Mouse (Mus musculus) embryonic facial prominence, embryonic 13.5 days (tissue): Measurements from ENCODE around the gene Arhgef3. TPM values are rescaled to one million over a fixed set of nuclear protein-coding genes. Genes with fewer than 3 reads are reported as not detected.
"Not testable (repeated sequence)": the region's sequence is repeated elsewhere in the genome, so short reads cannot be mapped to it uniquely, and the experiment has no call there.

Source experiments
- ATAC-seq: fragments of 200-750 bp; cut with Nextera tagmentation; 2 replicates; pipeline ENCODE4 v1.8.0; 2017; ENCODE audit warnings: low read depth; ENCODE audit not compliant: insufficient number of reproducible peaks, insufficient read depth, low FRiP score, low TSS enrichment
- H3K27ac ChIP-seq: fragments of 300-500 bp; sonication (generic); 2 replicates; pipeline ENCODE4 v1.5.1; 2015; ENCODE audit warnings: moderate library complexity, mild to moderate bottlenecking, inconsistent platforms
- H3K27me3 ChIP-seq: fragments of 300-500 bp; sonication (generic); 2 replicates; pipeline ENCODE4 v1.6.1; 2015; ENCODE audit warnings: mild to moderate bottlenecking, inconsistent platforms
- H3K36me3 ChIP-seq: fragments of 300-500 bp; sonication (generic); 2 replicates; pipeline ENCODE4 v1.6.1; 2015; ENCODE audit warnings: mild to moderate bottlenecking, inconsistent platforms
- H3K4me1 ChIP-seq: fragments of 300-500 bp; sonication (generic); 2 replicates; pipeline ENCODE4 v1.6.1; 2015; ENCODE audit warnings: inconsistent platforms
- H3K4me2 ChIP-seq: fragments of 300-500 bp; sonication (generic); 2 replicates; pipeline ENCODE4 v1.6.1; 2015; ENCODE audit warnings: moderate library complexity, mild to moderate bottlenecking, inconsistent platforms
- H3K4me3 ChIP-seq: fragments of 300-500 bp; sonication (generic); 2 replicates; pipeline ENCODE4 v1.5.1; 2015; ENCODE audit warnings: mild to moderate bottlenecking, inconsistent platforms
- H3K9ac ChIP-seq: fragments of 300-500 bp; sonication (generic); 2 replicates; pipeline ENCODE4 v1.6.1; 2015; ENCODE audit warnings: mild to moderate bottlenecking, inconsistent platforms
- H3K9me3 ChIP-seq: fragments of 300-500 bp; sonication (generic); 2 replicates; pipeline ENCODE4 v1.6.1; 2016; ENCODE audit warnings: inconsistent platforms
- WGBS: fragments of 180-500 bp; shearing (Covaris S2); methylation state at CpG from one replicate; pipeline ENCODE4 v1.1.7; 2015; ENCODE audit warnings: mixed read lengths; 5-methylcytosine and 5-hydroxymethylcytosine counted together
- polyA plus RNA-seq: library from polyadenylated mRNA; unstranded; fragments of >200 nt; fragmentation: Nextera tagmentation; extraction: Ambion mirVana; gene quantifications from 2 replicates; pipeline ENCODE4 v1.2.1, GENCODE M21; 2015

Arhgef3 gene
- polyA plus RNA-seq, 1 experiment from 2014 or later: 12.8 TPM

DNA sequence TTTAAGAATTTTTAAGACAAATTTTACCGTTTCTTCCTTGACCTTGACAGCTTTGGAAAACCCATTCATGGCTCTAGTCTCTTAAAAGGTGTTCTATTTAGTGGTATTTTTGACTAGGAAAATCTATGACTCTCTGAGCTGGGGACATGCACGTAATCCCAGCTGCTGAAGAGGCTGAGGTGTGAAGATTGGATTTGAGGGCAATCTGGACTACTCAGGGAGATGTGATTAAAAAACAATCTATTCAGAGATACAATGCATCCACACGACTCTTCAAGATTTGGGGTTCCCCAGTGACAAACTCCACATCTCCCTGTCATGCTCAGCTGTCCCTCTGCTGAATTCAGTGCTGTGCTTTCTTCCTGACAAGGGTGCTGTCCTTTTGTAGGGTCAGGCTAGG lies 84.4 kb downstream of the Arhgef3 start:
- no peak overlapping the region for H3K27ac ChIP-seq
- H3K36me3 ChIP-seq: no peaks in the 10 kb centered on the region
- no peak overlapping the region for H3K4me3 ChIP-seq
- no peaks in the 10 kb centered on the region for H3K9me3 ChIP-seq
- WGBS: 87% methylated on average over 3 of the region's 3 CpGs
- ATAC-seq: no peak
- peaks cover 14% of the 10 kb centered on the region for H3K4me1 ChIP-seq
- no peak overlapping the region for H3K9ac ChIP-seq
- H3K27me3 ChIP-seq: no peaks in the 10 kb centered on the region
- no peak overlapping the region for H3K4me2 ChIP-seq

DNA sequence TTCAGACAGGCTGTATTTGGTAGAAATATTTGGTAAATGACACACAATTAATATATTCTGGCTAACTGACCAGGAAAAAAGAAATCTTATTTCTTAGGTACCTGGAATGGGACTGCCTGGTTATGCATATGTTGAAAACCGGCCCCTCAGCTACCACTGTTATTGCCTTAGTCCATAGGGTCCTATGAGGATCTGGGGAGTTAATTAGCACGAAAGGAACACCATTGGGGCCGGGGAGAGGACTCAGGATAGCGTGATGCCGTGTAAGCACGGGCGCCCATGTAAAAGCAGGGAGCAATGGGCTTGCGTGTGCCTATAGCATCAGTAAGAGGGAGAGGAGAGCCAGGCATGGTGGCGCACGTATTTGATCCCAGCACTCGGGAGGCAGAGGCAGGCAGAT lies 85.2 kb downstream of the Arhgef3 start:
- Histone ChIP-seq H3K4me1 (peaks cover 14% of the 10 kb centered on the region), H3K27ac (no peak overlapping the region), H3K9me3 (no peaks in the 10 kb centered on the region), H3K4me3 (no peak overlapping the region), H3K4me2 (no peak overlapping the region), H3K27me3 (no peaks in the 10 kb centered on the region), H3K9ac (no peak overlapping the region), H3K36me3 (no peaks in the 10 kb centered on the region)
- ATAC-seq: no peak
- 94% methylated on average over 11 of the region's 11 CpGs for WGBS

DNA sequence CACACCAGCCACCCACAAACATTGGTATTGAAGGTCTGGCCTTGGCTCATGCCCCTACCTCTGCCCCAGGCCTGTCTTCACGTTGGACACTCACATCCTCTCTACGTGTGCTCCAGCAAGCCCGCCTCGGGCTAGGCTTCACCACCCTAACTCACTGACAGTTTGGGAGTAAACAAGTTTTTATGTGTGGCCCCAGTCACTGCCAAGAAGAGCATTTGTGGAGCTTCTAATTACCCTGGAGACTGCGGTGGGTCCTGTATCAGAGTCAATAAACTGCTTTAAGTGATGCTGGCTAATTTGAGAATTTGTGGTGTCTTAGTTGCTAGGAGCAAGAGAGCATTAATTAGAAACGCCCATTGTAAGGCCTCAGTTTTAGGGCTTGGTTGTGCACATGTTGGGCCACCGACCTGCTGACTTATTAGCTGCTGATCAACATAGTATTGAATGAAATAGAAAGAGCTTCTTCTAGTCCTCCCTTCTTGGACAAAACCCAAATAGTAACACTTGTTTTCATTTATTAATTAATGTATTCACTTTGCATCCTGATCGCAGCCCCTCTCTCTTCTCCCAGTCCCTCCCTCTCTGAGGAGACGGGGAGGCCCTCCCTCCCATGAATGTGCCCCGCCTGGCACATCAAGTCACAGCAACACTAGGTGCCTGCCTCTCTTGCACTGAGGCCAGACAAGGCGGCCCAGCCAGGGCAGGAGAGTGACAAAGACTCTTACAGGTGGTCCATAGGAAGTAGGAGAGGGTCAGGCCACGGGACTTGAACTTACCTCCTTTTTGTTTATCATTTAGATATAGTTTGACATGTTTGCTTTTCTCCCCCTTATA lies 86.3 kb downstream of the Arhgef3 start:
- no peaks in the 10 kb centered on the region for H3K36me3 ChIP-seq
- 69% methylated on average over 12 of the region's 12 CpGs for WGBS
- no peak overlapping the region for H3K9ac ChIP-seq
- H3K9me3 ChIP-seq: no peaks in the 10 kb centered on the region
- H3K4me1 ChIP-seq: peaks cover 14% of the 10 kb centered on the region
- H3K4me3 ChIP-seq: no peak overlapping the region
- no peaks in the 10 kb centered on the region for H3K27me3 ChIP-seq
- no peak overlapping the region for H3K27ac ChIP-seq
- H3K4me2 ChIP-seq: no peak overlapping the region
- no peak for ATAC-seq

DNA sequence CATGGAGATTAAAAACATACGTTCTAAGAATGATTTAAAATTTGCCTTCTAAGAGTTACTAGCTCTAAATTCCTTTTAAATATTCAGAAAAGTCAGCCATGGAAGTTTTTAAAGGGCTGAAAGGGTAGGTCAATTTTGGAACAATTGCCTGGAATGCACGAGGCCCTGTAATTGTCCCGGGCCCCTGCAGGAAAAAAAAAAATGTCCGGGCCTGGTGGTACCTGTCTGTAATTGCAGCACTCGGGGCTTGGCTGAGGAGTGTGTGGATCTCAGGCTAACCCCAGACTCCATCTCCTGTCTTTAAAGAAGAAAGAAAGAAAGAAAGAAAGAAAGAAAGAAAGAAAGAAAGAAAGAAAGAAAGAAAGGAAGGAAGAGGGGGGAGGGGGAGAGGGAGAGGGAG lies 87.1 kb downstream of the Arhgef3 start:
- Histone ChIP-seq H3K9ac (no peak overlapping the region), H3K27me3 (no peaks in the 10 kb centered on the region), H3K27ac (no peak overlapping the region), H3K9me3 (no peaks in the 10 kb centered on the region), H3K4me1 (peaks cover 14% of the 10 kb centered on the region), H3K36me3 (no peaks in the 10 kb centered on the region), H3K4me2 (no peak overlapping the region), H3K4me3 (no peak overlapping the region)
- ATAC-seq: no peak
- WGBS: 8% methylated on average over 5 of the region's 5 CpGs

DNA sequence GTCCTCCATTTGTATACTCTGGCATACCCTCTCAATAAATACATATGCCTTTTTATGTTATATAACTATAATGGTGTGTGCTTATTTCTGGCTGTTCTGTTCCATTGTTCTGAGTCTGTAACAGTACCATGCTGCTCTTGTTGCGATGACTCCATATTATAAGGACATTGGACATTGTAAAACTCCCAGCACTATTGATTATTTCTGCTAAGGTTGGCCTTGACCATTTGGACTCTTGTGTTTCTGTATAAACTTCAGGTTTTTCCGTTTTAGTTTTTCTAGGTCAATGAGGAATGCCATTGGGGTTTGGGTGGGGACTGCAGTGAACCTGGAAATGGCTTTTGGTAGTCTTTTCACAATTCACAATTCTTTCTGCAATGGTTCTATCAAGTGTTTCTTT lies 90.0 kb downstream of the Arhgef3 start:
- Histone ChIP-seq H3K4me1 (peaks cover 14% of the 10 kb centered on the region), H3K9me3 (no peaks in the 10 kb centered on the region), H3K36me3 (no peaks in the 10 kb centered on the region), H3K27ac (no peak overlapping the region), H3K9ac (no peak overlapping the region), H3K27me3 (no peaks in the 10 kb centered on the region), H3K4me2 (no peak overlapping the region), H3K4me3 (no peak overlapping the region)
- WGBS: 89% methylated on average over 2 of the region's 2 CpGs
- ATAC-seq: no peak

DNA sequence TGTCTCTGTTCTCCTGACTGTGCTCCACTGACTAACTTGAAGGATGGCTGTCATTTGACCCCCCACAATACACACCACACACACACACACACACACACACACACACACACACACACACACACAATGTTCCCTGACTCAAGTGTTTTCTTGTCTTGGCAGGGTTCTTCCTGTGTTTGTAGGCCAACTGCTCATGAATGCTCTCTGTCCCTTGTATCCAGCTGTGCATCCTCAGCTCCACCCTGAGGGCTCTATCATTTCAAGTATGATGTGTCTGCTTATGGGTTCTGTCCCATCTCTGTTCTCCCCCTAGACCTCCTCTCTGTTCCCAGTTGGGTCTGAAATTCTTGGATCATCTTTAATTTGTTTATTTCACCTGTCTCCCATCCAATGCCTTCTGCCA lies 91.7 kb downstream of the Arhgef3 start:
- no peak overlapping the region for H3K4me2 ChIP-seq
- no peaks in the 10 kb centered on the region for H3K9me3 ChIP-seq
- no peaks in the 10 kb centered on the region for H3K27me3 ChIP-seq
- no peak overlapping the region for H3K9ac ChIP-seq
- ATAC-seq: no peak
- no peak overlapping the region for H3K4me3 ChIP-seq
- peaks cover 5% of the 10 kb centered on the region for H3K4me1 ChIP-seq
- H3K27ac ChIP-seq: no peak overlapping the region
- no peaks in the 10 kb centered on the region for H3K36me3 ChIP-seq

DNA sequence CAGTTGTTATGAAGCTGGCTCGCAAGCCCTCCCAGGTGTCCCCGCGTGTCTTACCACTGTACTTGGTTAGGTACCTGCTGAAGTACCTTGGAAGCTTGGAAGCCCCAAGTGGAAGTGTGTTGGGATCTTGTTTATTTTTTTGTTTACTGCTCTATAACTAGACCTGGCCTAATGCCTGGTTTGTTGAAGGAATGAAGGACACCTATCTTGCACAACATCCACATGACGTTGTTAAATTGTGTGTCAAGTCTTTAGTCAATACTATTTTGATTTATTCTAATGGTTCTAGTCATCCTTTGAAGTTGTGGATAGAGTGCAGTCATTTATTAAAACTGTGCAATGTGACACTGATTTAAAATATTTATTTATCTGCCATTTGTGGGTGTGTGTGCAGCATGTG lies 94.8 kb downstream of the Arhgef3 start:
- H3K4me2 ChIP-seq: no peak overlapping the region
- no peak overlapping the region for H3K4me3 ChIP-seq
- H3K9me3 ChIP-seq: no peaks in the 10 kb centered on the region
- H3K27me3 ChIP-seq: no peaks in the 10 kb centered on the region
- no peak for ATAC-seq
- no peaks in the 10 kb centered on the region for H3K36me3 ChIP-seq
- no peak overlapping the region for H3K9ac ChIP-seq
- WGBS: 96% methylated on average over 4 of the region's 4 CpGs
- no peaks in the 10 kb centered on the region for H3K4me1 ChIP-seq
- no peak overlapping the region for H3K27ac ChIP-seq

DNA sequence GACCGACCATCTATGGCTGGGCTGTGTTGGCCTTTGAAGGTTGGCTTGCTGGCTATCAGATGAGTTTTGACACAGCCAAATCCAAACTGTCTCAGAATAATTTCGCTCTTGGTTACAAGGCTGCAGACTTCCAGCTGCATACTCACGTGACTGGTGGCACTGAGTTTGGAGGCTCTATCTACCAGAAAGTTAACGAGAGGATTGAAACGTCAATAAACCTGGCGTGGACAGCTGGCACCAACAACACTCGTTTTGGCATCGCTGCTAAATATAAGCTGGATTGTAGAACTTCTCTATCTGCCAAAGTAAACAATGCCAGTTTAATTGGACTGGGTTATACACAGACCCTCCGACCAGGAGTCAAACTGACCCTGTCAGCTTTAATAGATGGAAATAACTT lies 96.1 kb downstream of the Arhgef3 start:
- not testable (repeated sequence) for H3K27ac ChIP-seq, H3K9me3 ChIP-seq, H3K4me3 ChIP-seq, H3K27me3 ChIP-seq, H3K4me2 ChIP-seq, H3K4me1 ChIP-seq, ATAC-seq, H3K9ac ChIP-seq, H3K36me3 ChIP-seq
- 83% methylated on average over 9 of the region's 9 CpGs for WGBS

DNA sequence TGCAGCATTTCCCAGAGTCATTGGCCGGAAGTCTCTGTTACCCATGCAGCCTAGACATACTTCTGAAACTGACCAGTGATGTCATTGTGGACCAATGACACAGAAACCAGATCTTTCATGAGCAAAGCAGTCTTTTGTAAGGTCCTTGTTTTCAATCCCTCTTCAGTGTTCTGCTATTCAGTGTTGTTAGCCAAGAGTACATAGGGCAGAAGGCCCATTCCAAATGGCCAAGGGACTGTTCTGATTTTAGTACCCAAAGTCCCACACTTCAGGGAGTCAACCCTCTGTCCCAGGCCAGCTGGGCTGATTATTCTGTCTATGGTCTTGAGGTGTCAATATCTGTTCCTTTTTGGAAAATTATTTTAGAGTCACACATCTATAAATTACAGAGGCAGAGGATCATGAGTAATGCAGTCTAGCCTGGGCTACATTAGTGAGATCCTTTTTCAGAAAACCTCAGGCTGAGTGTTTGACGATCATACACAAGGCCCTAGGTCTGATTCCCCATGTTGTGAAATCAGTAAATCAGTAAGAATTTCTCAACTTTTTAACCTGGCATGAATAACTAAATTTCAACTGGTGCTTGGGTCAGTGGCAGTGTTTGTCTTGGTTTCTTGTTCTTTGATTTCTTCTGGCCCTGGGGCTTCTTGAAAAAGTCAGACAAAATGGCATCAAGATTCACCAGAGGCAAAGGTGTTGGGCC lies 97.2 kb downstream of the Arhgef3 start:
- H3K4me1 ChIP-seq: no peaks in the 10 kb centered on the region
- no peak overlapping the region for H3K27ac ChIP-seq
- H3K9me3 ChIP-seq: no peaks in the 10 kb centered on the region
- no peak for ATAC-seq
- no peaks in the 10 kb centered on the region for H3K36me3 ChIP-seq
- H3K9ac ChIP-seq: no peak overlapping the region
- no peak overlapping the region for H3K4me3 ChIP-seq
- WGBS: 93% methylated on average over 2 of the region's 2 CpGs
- H3K4me2 ChIP-seq: no peak overlapping the region
- no peaks in the 10 kb centered on the region for H3K27me3 ChIP-seq

DNA sequence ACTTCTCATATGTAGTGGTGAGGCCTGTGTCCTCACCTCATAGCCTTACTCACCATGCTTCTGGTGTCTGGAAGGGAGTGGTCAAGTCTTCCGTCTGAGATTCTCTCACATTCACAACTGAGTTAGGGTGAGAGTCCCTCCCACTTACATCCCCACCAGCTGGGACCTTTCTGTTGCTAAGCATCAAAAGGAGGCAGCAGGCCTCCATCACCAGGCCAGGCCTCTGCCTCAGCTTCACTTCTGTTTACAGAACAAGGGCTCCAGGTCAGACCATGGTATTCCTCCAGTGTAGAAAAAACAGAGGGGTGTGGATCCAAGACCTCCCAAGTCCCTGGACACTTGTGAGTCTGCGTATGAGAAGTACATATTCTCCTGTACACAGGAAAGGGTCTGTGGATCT lies 99.5 kb downstream of the Arhgef3 start:
- H3K9me3 ChIP-seq: no peaks in the 10 kb centered on the region
- WGBS: 80% methylated on average over 2 of the region's 2 CpGs
- H3K9ac ChIP-seq: no peak overlapping the region
- H3K27me3 ChIP-seq: no peaks in the 10 kb centered on the region
- H3K4me1 ChIP-seq: no peaks in the 10 kb centered on the region
- H3K4me3 ChIP-seq: no peak overlapping the region
- no peaks in the 10 kb centered on the region for H3K36me3 ChIP-seq
- H3K27ac ChIP-seq: no peak overlapping the region
- no peak overlapping the region for H3K4me2 ChIP-seq
- no peak for ATAC-seq

DNA sequence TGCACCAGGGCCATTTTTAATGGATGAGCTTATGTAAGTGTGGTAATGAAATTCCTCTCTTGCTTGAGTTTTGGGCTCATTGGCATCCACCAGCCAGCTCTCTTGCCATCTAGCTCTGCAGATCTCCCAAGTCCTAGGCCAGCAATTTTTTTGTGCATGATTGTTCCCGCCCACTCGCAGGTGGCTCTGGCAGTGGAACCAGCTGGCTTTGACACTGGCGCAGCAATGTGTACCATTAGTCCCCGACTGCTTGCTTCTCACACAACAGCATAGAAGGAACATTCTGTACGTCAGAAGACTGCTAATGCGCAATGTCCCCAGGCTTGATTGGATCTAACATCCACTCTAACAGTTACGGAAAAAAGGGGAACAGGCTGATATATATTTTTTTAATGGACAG lies 105.0 kb downstream of the Arhgef3 start:
- Histone ChIP-seq H3K4me2 (no peak overlapping the region), H3K27me3 (no peaks in the 10 kb centered on the region), H3K36me3 (no peaks in the 10 kb centered on the region), H3K9ac (no peak overlapping the region), H3K4me1 (no peaks in the 10 kb centered on the region), H3K27ac (no peak overlapping the region), H3K9me3 (no peaks in the 10 kb centered on the region), H3K4me3 (no peak overlapping the region)
- ATAC-seq: no peak
- WGBS: 85% methylated on average over 7 of the region's 7 CpGs

DNA sequence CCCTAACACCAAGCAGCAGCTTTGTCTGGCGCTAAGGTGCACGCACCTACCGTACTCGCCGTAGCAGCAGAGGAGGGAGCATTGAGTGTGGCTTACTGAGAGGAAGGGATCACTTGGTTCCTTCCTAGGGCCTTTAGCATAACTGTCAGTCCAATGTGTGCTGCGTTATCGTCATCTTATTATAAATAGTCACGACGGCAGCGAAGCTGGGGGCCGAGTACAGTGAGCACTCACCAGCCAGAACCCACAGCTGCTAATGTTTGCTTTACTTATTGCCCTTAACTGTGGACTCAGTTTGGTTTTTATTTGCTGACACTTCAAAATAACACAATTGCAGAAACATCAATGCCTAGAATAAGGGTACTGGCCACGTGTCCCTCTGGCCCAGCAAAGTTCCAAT lies 105.6 kb downstream of the Arhgef3 start:
- Histone ChIP-seq H3K4me2 (no peak overlapping the region), H3K4me1 (no peaks in the 10 kb centered on the region), H3K27me3 (no peaks in the 10 kb centered on the region), H3K9me3 (no peaks in the 10 kb centered on the region), H3K4me3 (no peak overlapping the region), H3K36me3 (no peaks in the 10 kb centered on the region), H3K9ac (no peak overlapping the region), H3K27ac (no peak overlapping the region)
- WGBS: 85% methylated on average over 12 of the region's 12 CpGs
- no peak for ATAC-seq
